Mouse (Mus musculus) heart, embryonic 14.5 days (tissue): ENCODE results near the gene Taar8c. TPM values are rescaled to one million over a fixed set of nuclear protein-coding genes. Genes with fewer than 3 reads are reported as not detected.
"Not testable (repeated sequence)": the region's sequence is repeated elsewhere in the genome, so short reads cannot be mapped to it uniquely, and the experiment has no call there.

Source experiments
- ATAC-seq: fragments of 200-750 bp; cut with Nextera tagmentation; 2 replicates; pipeline ENCODE4 v1.8.0; 2017; ENCODE audit warnings: low read depth, moderate TSS enrichment; ENCODE audit not compliant: insufficient number of reproducible peaks, insufficient read depth, low FRiP score
- H3K27ac ChIP-seq, 2 experiments: fragments of 200-500 bp in 1 of 2; fragments of 300-500 bp in 1 of 2; sonication (generic) in 1 of 2; replicated peaks in 1 of 2; 2 replicates each; pipeline ENCODE4 v1.5.1; 2012 to 2014; ENCODE audit warnings: low read depth in 2 of 2, low read length in 2 of 2, control low read depth in 1 of 2, mild to moderate bottlenecking in 1 of 2, mixed read lengths in 1 of 2; ENCODE audit not compliant: control insufficient read depth in 1 of 2, insufficient read depth in 1 of 2
- H3K27me3 ChIP-seq: fragments of 300-500 bp; sonication (generic); 2 replicates; pipeline ENCODE4 v1.6.1; 2014; ENCODE audit warnings: mild to moderate bottlenecking, low read length, control low read depth; ENCODE audit not compliant: control insufficient read depth, insufficient read depth
- H3K36me3 ChIP-seq: fragments of 300-500 bp; sonication (generic); 2 replicates; pipeline ENCODE4 v1.6.1; 2014; ENCODE audit warnings: mild to moderate bottlenecking, control low read depth, low read length, mixed read lengths; ENCODE audit not compliant: control insufficient read depth, insufficient read depth
- H3K4me1 ChIP-seq, 2 experiments: fragments of 200-500 bp in 1 of 2; fragments of 300-500 bp in 1 of 2; sonication (generic) in 1 of 2; 2 replicates each; pipeline ENCODE4 v1.6.1; 2012 to 2014; ENCODE audit warnings: low read length in 2 of 2, control low read depth in 1 of 2, mixed read lengths in 1 of 2; ENCODE audit not compliant: control insufficient read depth in 2 of 2, insufficient read depth in 2 of 2
- H3K4me2 ChIP-seq: fragments of 300-500 bp; sonication (generic); 2 replicates; pipeline ENCODE4 v1.6.1; 2014; ENCODE audit warnings: mild to moderate bottlenecking, low read length
- H3K4me3 ChIP-seq, 2 experiments: fragments of 200-500 bp in 1 of 2; fragments of 300-500 bp in 1 of 2; sonication (generic) in 1 of 2; 2 replicates each; pipeline ENCODE4 v1.5.1; 2012 to 2014; ENCODE audit warnings: low read length in 2 of 2, mild to moderate bottlenecking in 2 of 2, control low read depth in 1 of 2, low read depth in 1 of 2, moderate library complexity in 1 of 2; ENCODE audit not compliant: control insufficient read depth in 1 of 2, insufficient read depth in 1 of 2
- H3K9ac ChIP-seq: fragments of 300-500 bp; sonication (generic); 2 replicates; pipeline ENCODE4 v1.6.1; 2014; ENCODE audit warnings: mild to moderate bottlenecking, low read length
- H3K9me3 ChIP-seq: fragments of 300-500 bp; sonication (generic); 2 replicates; pipeline ENCODE4 v1.6.1; 2016; ENCODE audit warnings: low read length, control low read depth; ENCODE audit not compliant: control insufficient read depth
- WGBS: fragments of 180-500 bp; shearing (Covaris S2); extraction: QIAGEN DNeasy Blood & Tissue Kit; methylation state at CpG from one replicate; pipeline ENCODE4 v1.1.7; 2014; 5-methylcytosine and 5-hydroxymethylcytosine counted together
- polyA plus RNA-seq: library from polyadenylated mRNA; unstranded; fragments of >200 nt; fragmentation: Nextera tagmentation; extraction: Ambion mirVana; gene quantifications from 2 replicates; pipeline ENCODE4 v1.2.1, GENCODE M21; 2014

Taar8c gene
- polyA plus RNA-seq, 1 experiment from 2014 or later, result not detected

GRCm38 (mm10) chr10:24097010-24097409 lies 4.7 kb downstream of the Taar8c start:
- not testable (repeated sequence) for H3K9me3 ChIP-seq, H3K27ac ChIP-seq, H3K4me3 ChIP-seq, H3K36me3 ChIP-seq, ATAC-seq, H3K9ac ChIP-seq, H3K4me1 ChIP-seq, H3K27me3 ChIP-seq, H3K4me2 ChIP-seq
- WGBS, result 51% methylated on average over 2 of the region's 2 CpGs

GRCm38 (mm10) chr10:24092194-24092593 lies 9.5 kb downstream of the Taar8c start, which contains the start of gene Taar8b:
Gene Taar8b, minus strand, starts transcription at chr10:24092294.
- Histone ChIP-seq H3K36me3 (no peaks in the 10 kb centered on the region), H3K4me1 (no peaks in the 10 kb centered on the region), H3K27me3 (no peaks in the 10 kb centered on the region), H3K4me2 (no peak within 1 kb of the TSS), H3K9me3 (no peaks in the 10 kb centered on the region), H3K4me3 (no peak within 1 kb of the TSS), H3K27ac (no peak within 1 kb of the TSS), H3K9ac (no peak within 1 kb of the TSS)
- no peak for ATAC-seq
- WGBS, result 60% methylated on average over 2 of the region's 2 CpGs

DNA sequence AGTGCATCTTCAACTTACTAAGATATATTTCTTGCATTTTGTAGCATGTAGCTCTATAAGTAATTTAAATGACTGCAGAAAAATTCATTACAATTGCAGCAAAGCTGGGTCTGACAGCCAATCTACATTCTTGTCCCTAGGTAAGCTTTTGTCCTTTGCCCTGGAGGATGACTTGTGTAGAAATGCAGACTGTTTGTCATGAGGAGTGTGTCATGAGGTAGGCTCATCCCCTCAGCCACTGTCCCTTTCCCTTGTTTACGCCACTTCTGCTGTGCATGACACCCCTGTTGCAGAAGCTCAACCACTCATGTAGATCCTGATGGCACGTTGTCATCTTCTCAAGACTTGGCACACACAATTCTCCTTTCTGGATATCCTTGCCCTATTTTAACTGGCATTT lies 14.5 kb downstream of the Taar8c start:
- no peak overlapping the region for H3K27ac ChIP-seq
- H3K4me1 ChIP-seq, result no peaks in the 10 kb centered on the region
- WGBS, result 95% methylated on average over 2 of the region's 2 CpGs
- no peak for ATAC-seq
- no peak overlapping the region for H3K4me3 ChIP-seq
- no peaks in the 10 kb centered on the region for H3K27me3 ChIP-seq
- no peaks in the 10 kb centered on the region for H3K9me3 ChIP-seq
- H3K36me3 ChIP-seq, result no peaks in the 10 kb centered on the region
- no peak overlapping the region for H3K9ac ChIP-seq
- no peak overlapping the region for H3K4me2 ChIP-seq

DNA sequence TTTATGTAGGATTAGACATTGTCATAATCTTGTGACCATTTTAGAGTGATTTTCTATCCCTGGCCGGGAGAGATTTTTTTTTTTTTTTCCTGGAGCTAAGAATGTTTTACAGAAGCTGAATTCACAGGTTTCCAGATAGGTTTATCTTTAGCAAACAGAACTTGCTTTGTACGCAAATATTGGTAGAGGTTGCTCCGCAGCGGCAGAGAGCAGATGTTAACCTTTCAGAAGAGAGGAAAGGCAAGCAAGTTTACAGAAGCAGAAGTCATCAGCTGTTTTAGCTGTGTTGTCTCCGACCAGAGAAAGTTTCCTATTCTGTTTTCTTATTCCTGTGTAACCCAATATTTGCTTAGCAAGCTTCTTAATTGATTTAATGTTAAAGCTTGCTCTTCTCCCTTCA lies 15.2 kb downstream of the Taar8c start:
- WGBS, result 59% methylated on average over 5 of the region's 5 CpGs
- no peak for ATAC-seq
- H3K27ac ChIP-seq, result no peak overlapping the region
- H3K27me3 ChIP-seq, result no peaks in the 10 kb centered on the region
- no peaks in the 10 kb centered on the region for H3K36me3 ChIP-seq
- H3K4me1 ChIP-seq, result no peaks in the 10 kb centered on the region
- H3K4me3 ChIP-seq, result no peak overlapping the region
- H3K9ac ChIP-seq, result no peak overlapping the region
- no peaks in the 10 kb centered on the region for H3K9me3 ChIP-seq
- H3K4me2 ChIP-seq, result no peak overlapping the region

DNA sequence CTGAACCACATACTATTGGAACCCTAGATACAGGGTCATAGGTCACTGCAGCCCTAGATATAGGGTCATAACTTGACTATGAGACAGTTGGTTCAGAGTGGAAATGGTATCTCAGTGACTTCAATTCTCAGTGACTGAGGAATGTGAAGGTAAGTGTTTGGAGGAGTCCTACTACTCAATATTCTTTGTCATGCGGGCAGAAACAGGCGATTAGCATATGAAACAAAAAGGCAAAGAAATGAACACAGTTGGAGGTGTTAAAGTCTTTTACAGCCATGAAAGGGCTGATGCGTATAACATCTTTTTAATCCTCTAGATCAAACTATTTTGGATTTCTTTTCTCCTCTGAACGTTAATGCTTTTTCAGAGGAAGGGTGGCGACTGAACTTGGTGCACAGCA lies 15.8 kb downstream of the Taar8c start:
- H3K9ac ChIP-seq, result no peak overlapping the region

DNA sequence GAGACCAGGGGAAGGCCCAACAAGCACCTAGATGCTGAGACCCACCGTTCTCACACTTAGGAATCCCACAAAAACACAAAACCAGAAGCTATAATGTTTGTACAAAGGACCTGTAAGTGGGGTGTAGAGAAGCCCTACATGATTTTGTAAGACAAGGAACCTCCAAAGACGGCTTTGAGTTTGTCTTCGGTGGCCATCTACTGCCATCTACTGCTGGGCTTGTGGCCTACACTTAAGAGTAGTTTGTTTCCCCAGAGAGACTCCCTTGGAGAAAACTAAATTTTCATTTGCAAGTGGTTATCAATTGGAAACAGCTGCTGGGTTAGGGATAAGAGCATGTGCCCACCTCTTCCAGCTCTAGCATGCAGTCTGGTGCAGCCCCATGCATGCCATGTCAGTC lies 21.5 kb downstream of the Taar8c start:
- Histone ChIP-seq H3K9ac (no peak overlapping the region), H3K27me3 (no peaks in the 10 kb centered on the region), H3K36me3 (no peaks in the 10 kb centered on the region), H3K4me3 (no peak overlapping the region), H3K27ac (no peak overlapping the region), H3K4me2 (no peak overlapping the region), H3K4me1 (no peaks in the 10 kb centered on the region), H3K9me3 (no peaks in the 10 kb centered on the region)
- no peak for ATAC-seq
- 38% methylated on average over 3 of the region's 3 CpGs for WGBS

More for the DNA sequence above, 15.8 kb downstream of the Taar8c start:
- Histone ChIP-seq H3K4me2 (no peak overlapping the region), H3K36me3 (no peaks in the 10 kb centered on the region), H3K4me3 (no peak overlapping the region), H3K27ac (no peak overlapping the region), H3K4me1 (no peaks in the 10 kb centered on the region), H3K9me3 (no peaks in the 10 kb centered on the region), H3K27me3 (no peaks in the 10 kb centered on the region)
- 73% methylated on average over 5 of the region's 5 CpGs for WGBS
- ATAC-seq, result no peak

DNA sequence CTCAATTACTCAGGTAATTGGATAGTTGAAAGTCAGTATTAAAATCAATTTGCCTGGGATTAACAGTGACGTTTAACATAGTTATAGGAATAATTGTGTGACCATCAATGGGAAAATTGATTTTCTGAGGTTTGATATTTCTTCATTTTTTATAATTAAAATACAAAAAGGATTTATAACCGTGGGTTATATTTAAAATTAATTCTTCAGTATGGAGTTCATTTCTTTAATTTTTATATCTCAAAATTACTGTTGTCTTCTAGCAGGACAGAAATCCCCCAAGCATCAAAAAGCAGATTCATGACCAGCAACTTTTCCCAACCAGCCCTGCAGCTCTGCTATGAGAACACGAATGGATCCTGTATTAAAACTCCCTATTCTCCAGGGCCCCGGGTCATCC lies 25.5 kb downstream of the Taar8c start, which contains the start of gene Taar8a:
Gene Taar8a, plus strand, starts transcription at position 301 of the 400 bp plus-strand sequence.
- not testable (repeated sequence) for H3K27me3 ChIP-seq, H3K9me3 ChIP-seq, H3K27ac ChIP-seq, H3K4me3 ChIP-seq, H3K4me1 ChIP-seq, ATAC-seq, H3K36me3 ChIP-seq, H3K4me2 ChIP-seq, H3K9ac ChIP-seq
- 75% methylated on average over 2 of the region's 4 CpGs for WGBS

DNA sequence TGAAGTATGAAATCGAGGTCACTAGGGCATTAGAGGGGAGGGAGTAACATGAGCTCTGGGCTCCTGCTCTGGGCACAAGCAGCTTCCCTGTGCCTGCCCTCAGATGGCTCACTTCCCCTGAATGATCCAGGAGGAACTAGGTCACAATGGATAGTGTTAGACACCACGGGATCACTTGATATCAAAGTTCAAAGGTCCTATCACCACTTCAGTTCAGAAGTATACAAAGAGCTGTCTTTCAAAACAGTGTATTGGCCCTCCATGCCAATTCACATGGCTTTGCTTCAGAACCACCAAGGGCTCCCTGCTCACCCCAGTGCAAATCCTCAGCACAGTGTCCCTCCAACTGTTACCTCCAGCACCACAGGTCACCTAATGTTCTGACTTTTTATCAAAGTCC lies 27.0 kb downstream of the Taar8c start:
- ATAC-seq, H3K27ac ChIP-seq, H3K9ac ChIP-seq, H3K9me3 ChIP-seq, H3K4me3 ChIP-seq, H3K36me3 ChIP-seq, H3K4me2 ChIP-seq, H3K27me3 ChIP-seq, H3K4me1 ChIP-seq: not testable (repeated sequence)
- 30% methylated on average over 2 of the region's 2 CpGs for WGBS
